Mouse (Mus musculus) hindbrain, embryonic 16.5 days (tissue): ENCODE measurements around the gene Thnsl2. TPM values are rescaled to one million over a fixed set of nuclear protein-coding genes. Genes with fewer than 3 reads are reported as not detected.

Source experiments
- ATAC-seq: fragments of 200-750 bp; cut with Nextera tagmentation; 2 replicates; pipeline ENCODE4 v1.8.0; 2017; ENCODE audit warnings: moderate TSS enrichment, moderate library complexity
- H3K27ac ChIP-seq: fragments of 300-500 bp; sonication (generic); 2 replicates; pipeline ENCODE4 v1.5.1; 2014; ENCODE audit warnings: low read depth, mild to moderate bottlenecking, control low read depth, low read length, moderate library complexity
- H3K27me3 ChIP-seq: fragments of 300-500 bp; sonication (generic); replicated peaks from 2 replicates; pipeline ENCODE4 v1.6.1; 2014; ENCODE audit warnings: low read length; ENCODE audit not compliant: control insufficient read depth, insufficient read depth
- H3K36me3 ChIP-seq: fragments of 300-500 bp; sonication (generic); 2 replicates; pipeline ENCODE4 v1.6.1; 2014; ENCODE audit warnings: mild to moderate bottlenecking, low read length, moderate library complexity, mixed read lengths; ENCODE audit not compliant: control insufficient read depth, insufficient read depth
- H3K4me1 ChIP-seq: fragments of 300-500 bp; sonication (generic); 2 replicates; pipeline ENCODE4 v1.6.1; 2014; ENCODE audit warnings: low read depth, low read length; ENCODE audit not compliant: control insufficient read depth, insufficient read depth
- H3K4me2 ChIP-seq: fragments of 300-500 bp; sonication (generic); 2 replicates; pipeline ENCODE4 v1.6.1; 2014; ENCODE audit warnings: mild to moderate bottlenecking, low read length, control low read depth, moderate library complexity
- H3K4me3 ChIP-seq: fragments of 300-500 bp; sonication (generic); 2 replicates; pipeline ENCODE4 v1.5.1; 2014; ENCODE audit warnings: mild to moderate bottlenecking, low read length, control low read depth, moderate library complexity
- H3K9ac ChIP-seq: fragments of 300-500 bp; sonication (generic); 2 replicates; pipeline ENCODE4 v1.6.1; 2014; ENCODE audit warnings: low read depth, mild to moderate bottlenecking, control low read depth, low read length, moderate library complexity
- H3K9me3 ChIP-seq: fragments of 300-500 bp; sonication (generic); 2 replicates; pipeline ENCODE4 v1.6.1; 2014; ENCODE audit warnings: mild to moderate bottlenecking, low read length, moderate library complexity; ENCODE audit not compliant: control insufficient read depth
- WGBS: fragments of 180-500 bp; shearing (Covaris S2); extraction: QIAGEN DNeasy Blood & Tissue Kit; methylation state at CpG from one replicate; pipeline ENCODE4 v1.1.7; 2014; 5-methylcytosine and 5-hydroxymethylcytosine counted together
- polyA plus RNA-seq: library from polyadenylated mRNA; unstranded; fragments of >200 nt; fragmentation: Nextera tagmentation; extraction: Ambion mirVana; gene quantifications from 2 replicates; pipeline ENCODE4 v1.2.1, GENCODE M21; 2015

Gene Thnsl2
- polyA plus RNA-seq, 1 experiment from 2014 or later, result 6.3 TPM

GRCm38 (mm10) chr6:71082084-71082483 lies 62.2 kb downstream of the Thnsl2 start:
- Histone ChIP-seq H3K9ac (no peak overlapping the region), H3K4me2 (no peak overlapping the region), H3K4me1 (no peaks in the 10 kb centered on the region), H3K4me3 (no peak overlapping the region), H3K27me3 (no peaks in the 10 kb centered on the region), H3K36me3 (no peaks in the 10 kb centered on the region), H3K9me3 (peaks cover 4% of the 10 kb centered on the region; the same call in 1 of the 2 replicates), H3K27ac (no peak overlapping the region)
- no peak for ATAC-seq
- WGBS, result 70% methylated on average over 11 of the region's 11 CpGs

GRCm38 (mm10) chr6:71081230-71081629 lies 63.0 kb downstream of the Thnsl2 start:
- Histone ChIP-seq H3K4me1 (no peaks in the 10 kb centered on the region), H3K36me3 (no peaks in the 10 kb centered on the region), H3K27ac (no peak overlapping the region), H3K4me3 (no peak overlapping the region), H3K4me2 (no peak overlapping the region), H3K9me3 (no peaks in the 10 kb centered on the region), H3K27me3 (no peaks in the 10 kb centered on the region), H3K9ac (no peak overlapping the region)
- WGBS, result 62% methylated on average over 6 of the region's 6 CpGs
- ATAC-seq, result 0 out of 2 replicates have a peak, but pooled peaks have one; percentile 73

Other genes with a start within 250 kb of the Thnsl2 start
- not detected in 2 replicates for gene Tex37, start 225.5 kb downstream of the Thnsl2 start, polyA plus RNA-seq
- gene Foxi3, start 187.9 kb downstream of the Thnsl2 start, polyA plus RNA-seq, result not detected in 2 replicates
- not detected in 2 replicates for gene Fabp1, start 55.4 kb upstream of the Thnsl2 start, polyA plus RNA-seq
- 19.2 and 20.3 TPM in 2 replicates for gene Krcc1, start 127.2 kb upstream of the Thnsl2 start, polyA plus RNA-seq
- 0.21 and 0.91 TPM in 2 replicates for gene Smyd1, start 177.8 kb upstream of the Thnsl2 start, polyA plus RNA-seq
- gene Cd8b1, start 178.3 kb upstream of the Thnsl2 start, polyA plus RNA-seq, result not detected in 2 replicates
- gene Cd8a, start 229.0 kb upstream of the Thnsl2 start, polyA plus RNA-seq, result not detected in 2 replicates